14 mouse cellular contexts compared by ENCODE assay signal in genomic region chr4:151738280-151738679, GRCm38 (mm10).
DNase-seq lines count a peak whose midpoint lies in the region; ATAC-seq and TF ChIP-seq lines count a peak whose summit lies in the region.
"Had no signal": no experiment of that assay in that cellular context is flagged by ENCODE, and none has a peak within 500 bp of the region (broad histone marks: within the 10 kb centered on the region; RNA-seq: fewer than 3 reads in every experiment).

No protein-coding gene starts in this region.

- H3K9me3 ChIP-seq in heart, embryonic 15.5 days (replicated peaks): no peaks in the 10 kb centered on the region
- no peaks in the 10 kb centered on the region for H3K9me3 ChIP-seq in midbrain, postnatal 0 days (ENCODE audit: low read length)
- H3K9me3 ChIP-seq in midbrain, embryonic 13.5 days: no peaks in the 10 kb centered on the region
- H3K9me3 ChIP-seq in liver, embryonic 11.5 days (ENCODE audit: control insufficient read depth, low read length): no peaks in the 10 kb centered on the region
- H3K9me3 ChIP-seq: liver, embryonic 12.5 days had no signal

- H3K27ac ChIP-seq in heart, embryonic 15.5 days: peak overlapping the region; percentile 57; the same call in 1 of the 2 replicates
- 0 out of 2 replicates have a peak overlapping the region, but pooled peaks have one; percentile 26 for H3K27ac ChIP-seq in midbrain, postnatal 0 days (ENCODE audit: low read depth, low read length)
- H3K27ac ChIP-seq in midbrain, embryonic 13.5 days: no peak overlapping the region
- H3K27ac ChIP-seq in liver, embryonic 11.5 days (ENCODE audit: low read depth, low read length): no peak overlapping the region
- H3K27ac ChIP-seq: liver, embryonic 12.5 days had no signal

- no peak overlapping the region for H3K4me3 ChIP-seq in heart, embryonic 15.5 days
- H3K4me3 ChIP-seq in midbrain, postnatal 0 days (ENCODE audit: low read depth, low read length): no peak overlapping the region
- no peak overlapping the region for H3K4me3 ChIP-seq in midbrain, embryonic 13.5 days (replicated peaks)
- H3K4me3 ChIP-seq in liver, embryonic 11.5 days (ENCODE audit: low read depth, low read length): no peak overlapping the region
- H3K4me3 ChIP-seq: liver, embryonic 12.5 days had no signal

- 52% methylated on average over 5 of the region's 5 CpGs for WGBS in heart, embryonic 15.5 days
- 67% methylated on average over 5 of the region's 5 CpGs for WGBS in midbrain, postnatal 0 days
- 81% methylated on average over 5 of the region's 5 CpGs for WGBS in midbrain, embryonic 13.5 days
- 76% methylated on average over 5 of the region's 5 CpGs for WGBS in liver, embryonic 11.5 days

- H3K36me3 ChIP-seq in heart, embryonic 15.5 days: no peaks in the 10 kb centered on the region
- H3K36me3 ChIP-seq in midbrain, postnatal 0 days (ENCODE audit: insufficient read depth, low read length): no peaks in the 10 kb centered on the region
- no peaks in the 10 kb centered on the region for H3K36me3 ChIP-seq in midbrain, embryonic 13.5 days
- no peaks in the 10 kb centered on the region for H3K36me3 ChIP-seq in liver, embryonic 11.5 days (ENCODE audit: control insufficient read depth, insufficient read depth, low read length)
- H3K36me3 ChIP-seq: liver, embryonic 12.5 days had no signal

- no peak for ATAC-seq in heart, embryonic 15.5 days (replicated peaks; ENCODE audit: insufficient number of reproducible peaks, insufficient read depth, low FRiP score, low read depth)
- ATAC-seq in midbrain, postnatal 0 days (ENCODE audit: low FRiP score): no peak
- ATAC-seq in midbrain, embryonic 13.5 days: no peak
- ATAC-seq in liver, embryonic 11.5 days (replicated peaks; ENCODE audit: low FRiP score): no peak
- ATAC-seq: intestine, postnatal 0 days; liver, embryonic 12.5 days; midbrain, embryonic 16.5 days had no signal

- no peak overlapping the region for H3K4me2 ChIP-seq in heart, embryonic 15.5 days
- no peak overlapping the region for H3K4me2 ChIP-seq in midbrain, postnatal 0 days (ENCODE audit: low read depth, low read length, poor library complexity, severe bottlenecking)
- no peak overlapping the region for H3K4me2 ChIP-seq in midbrain, embryonic 13.5 days (replicated peaks)
- no peak overlapping the region for H3K4me2 ChIP-seq in liver, embryonic 11.5 days
- H3K4me2 ChIP-seq: liver, embryonic 12.5 days had no signal

- no peaks in the 10 kb centered on the region for H3K27me3 ChIP-seq in heart, embryonic 15.5 days
- no peaks in the 10 kb centered on the region for H3K27me3 ChIP-seq in midbrain, postnatal 0 days (ENCODE audit: insufficient read depth, low read length)
- no peaks in the 10 kb centered on the region for H3K27me3 ChIP-seq in midbrain, embryonic 13.5 days
- H3K27me3 ChIP-seq in liver, embryonic 11.5 days (replicated peaks; ENCODE audit: control insufficient read depth, insufficient read depth, low read length): no peaks in the 10 kb centered on the region
- H3K27me3 ChIP-seq: liver, embryonic 12.5 days had no signal

- H3K9ac ChIP-seq in heart, embryonic 15.5 days: no peak overlapping the region
- no peak overlapping the region for H3K9ac ChIP-seq in midbrain, postnatal 0 days (replicated peaks; ENCODE audit: low read length, poor library complexity, severe bottlenecking)
- H3K9ac ChIP-seq in midbrain, embryonic 13.5 days (replicated peaks): no peak overlapping the region
- H3K9ac ChIP-seq in liver, embryonic 11.5 days (ENCODE audit: low read depth, low read length): no peak overlapping the region
- H3K9ac ChIP-seq: liver, embryonic 12.5 days had no signal

- no peak for TF ChIP-seq CTCF in midbrain, postnatal 0 days (IDR thresholded peaks at IDR 0.05)

- peaks cover 25% of the 10 kb centered on the region for H3K4me1 ChIP-seq in heart, embryonic 15.5 days (replicated peaks)
- peaks cover 17% of the 10 kb centered on the region for H3K4me1 ChIP-seq in midbrain, postnatal 0 days (ENCODE audit: insufficient read depth, low read length)
- peaks cover 27% of the 10 kb centered on the region for H3K4me1 ChIP-seq in midbrain, embryonic 13.5 days (replicated peaks)
- H3K4me1 ChIP-seq in liver, embryonic 11.5 days (replicated peaks; ENCODE audit: control insufficient read depth, insufficient read depth, low read length): peaks cover 13% of the 10 kb centered on the region; the same call in 1 of the 2 replicates

- DNase-seq in cerebellum, postnatal 14 days: peak; percentile 41 to 55
- no peak for DNase-seq in cerebellum, adult 8-10 months
- no peak for DNase-seq in heart, adult 8-10 months (ENCODE audit: low spot score)
- DNase-seq in midbrain, postnatal 0 days (ENCODE audit: low spot score): peak; percentile 54
- DNase-seq in layer of hippocampus, adult 9-11 months: peak; percentile 30
- DNase-seq in liver, embryonic 11.5 days (ENCODE audit: low spot score): no peak
- DNase-seq: cerebellum, adult 11-12 months; kidney, postnatal 36 days; thymus, postnatal 36 days had no signal

Comparison
In these comparisons a context has a peak if more than half of its experiments do, and no peak if none do; other contexts are left out.
1. DNase-seq: peak in cerebellum, postnatal 14 days (2 of 2), midbrain, postnatal 0 days (single experiment) and layer of hippocampus, adult 9-11 months (single experiment); none in cerebellum, adult 8-10 months (single experiment), heart, adult 8-10 months (single experiment) and liver, embryonic 11.5 days (single experiment).
2. H3K27ac ChIP-seq: peak in heart, embryonic 15.5 days (single experiment) and midbrain, postnatal 0 days (single experiment); none in midbrain, embryonic 13.5 days (single experiment) and liver, embryonic 11.5 days (single experiment).